Mouse (Mus musculus) heart, adult 9 months (tissue): ENCODE results near the gene Pygm.

Source experiments
- DNase-seq, 2 experiments: peaks; one replicate each; pipeline ENCODE4 v3.0.0; 2022; ENCODE audit warnings: low spot score in 2 of 2

Gene Pygm

GRCm38 (mm10) chr19:6409176-6409575, 25.0 kb downstream of the Pygm start:
- DNase-seq: no peak

- no peak for DNase-seq
Measured at GRCm38 (mm10) chr19:6409936-6410335, 25.7 kb downstream of the Pygm start.

- peak in 1 of 2 experiments; percentile 57 for DNase-seq
Measured at GRCm38 (mm10) chr19:6412798-6413197, 28.6 kb downstream of the Pygm start.

- no peak for DNase-seq
Measured at GRCm38 (mm10) chr19:6415454-6415853, 31.3 kb downstream of the Pygm start.

- DNase-seq: no peak
Measured at GRCm38 (mm10) chr19:6416124-6416770, 32.0 kb downstream of the Pygm start.

GRCm38 (mm10) chr19:6416894-6417761, 32.9 kb downstream of the Pygm start:
- no peak for DNase-seq

- peak; percentile 81 to 87 for DNase-seq
Measured at GRCm38 (mm10) chr19:6418233-6418879, 34.2 kb downstream of the Pygm start, which contains the start of gene Nrxn2. TSS of gene Nrxn2 (plus strand) at chr19:6418731.

- DNase-seq: no peak
Measured at GRCm38 (mm10) chr19:6418984-6419692, 34.9 kb downstream of the Pygm start.

- no peak for DNase-seq
Measured at GRCm38 (mm10) chr19:6419805-6420310, 35.7 kb downstream of the Pygm start.

GRCm38 (mm10) chr19:6420481-6421210, 36.4 kb downstream of the Pygm start:
- DNase-seq: no peak

- DNase-seq: no peak
Measured at GRCm38 (mm10) chr19:6421211-6421590, 37.0 kb downstream of the Pygm start.

GRCm38 (mm10) chr19:6422014-6422413, 37.8 kb downstream of the Pygm start:
- no peak for DNase-seq

- DNase-seq: no peak
Measured at GRCm38 (mm10) chr19:6423241-6423640, 39.0 kb downstream of the Pygm start.

GRCm38 (mm10) chr19:6424137-6424881, 40.1 kb downstream of the Pygm start:
- no peak for DNase-seq

- no peak for DNase-seq
Measured at GRCm38 (mm10) chr19:6425595-6425994, 41.4 kb downstream of the Pygm start.

- no peak for DNase-seq
Measured at GRCm38 (mm10) chr19:6426703-6427500, 42.7 kb downstream of the Pygm start.

GRCm38 (mm10) chr19:6427653-6428434, 43.6 kb downstream of the Pygm start:
- DNase-seq: no peak

- no peak for DNase-seq
Measured at GRCm38 (mm10) chr19:6428501-6429200, 44.5 kb downstream of the Pygm start.
